In the genomic region with DNA sequence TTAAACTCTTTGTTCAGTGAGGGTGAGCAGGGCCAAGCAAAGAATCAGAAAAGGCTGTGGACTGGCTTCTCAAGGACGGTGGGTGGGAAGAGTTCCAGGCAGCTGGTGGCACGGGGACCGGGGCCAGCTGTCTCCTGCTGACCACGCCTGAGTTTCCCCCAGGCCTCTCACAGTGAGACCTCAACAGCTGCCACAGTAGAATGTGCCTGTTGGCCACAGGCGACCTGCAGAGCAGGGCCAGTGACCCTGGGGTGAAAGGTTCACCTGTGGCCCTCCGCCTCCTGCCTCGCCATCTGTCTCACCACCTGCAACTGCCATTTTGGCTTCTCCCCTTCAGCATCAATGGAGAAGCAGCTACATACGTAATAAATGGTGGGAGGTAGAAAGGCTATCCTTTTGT, we compare ENCODE assay signal across 11 mouse cellular contexts. TPM values are rescaled to one million over a fixed set of nuclear protein-coding genes. Genes with fewer than 3 reads are reported as not detected.
DNase-seq lines count a peak whose midpoint lies in the region.
"Had no signal": no experiment of that assay in that cellular context is flagged by ENCODE, and none has a peak within 500 bp of the region (broad histone marks: within the 10 kb centered on the region; RNA-seq: fewer than 3 reads in every experiment).

No protein-coding gene starts in this region.

- peak; percentile 82 for DNase-seq in heart, adult 11 months
- no peak for DNase-seq in heart, postnatal 10 days
- peak; percentile 81 for DNase-seq in cerebellum, adult 11-12 months
- DNase-seq in cerebellum, postnatal 14 days, result peak; percentile 71 to 74
- peak; percentile 59 for DNase-seq in neural tube, embryonic 10.5 days (ENCODE audit: extremely low spot score, low spot score)
- no peak for DNase-seq in layer of hippocampus, adult 18-20 months (ENCODE audit: low spot score in 2 of 2)
- DNase-seq in kidney, postnatal 25 days, result no peak
- DNase-seq: forebrain, postnatal 0 days; kidney, adult 9 months; liver, embryonic 13.5 days; lung, postnatal 14 days had no signal

- intact Hi-C loops in heart, postnatal 10 days (cut with DNase I), result no loop called here

RNA-seq across cellular contexts. Expression of a gene that starts 35.1 kb away (rescaled TPM):
- 1 to 10 TPM; 2.7 to 3.3 TPM for total RNA-seq in heart, postnatal 10 days (2021)
- 1 to 10 TPM; 1.8 to 2.8 TPM for total RNA-seq in layer of hippocampus, adult 18-20 months (2021)

Comparison
In these comparisons a context has a peak if more than half of its experiments do, and no peak if none do; other contexts are left out.
1. DNase-seq: peak in heart, adult 11 months (single experiment), cerebellum, adult 11-12 months (single experiment), cerebellum, postnatal 14 days (2 of 2) and neural tube, embryonic 10.5 days (single experiment); none in heart, postnatal 10 days (0 of 2), layer of hippocampus, adult 18-20 months (0 of 2) and kidney, postnatal 25 days (0 of 2).